Mouse (Mus musculus): ENCODE measurements at regions not wholly inside any gene's neighbourhood (a gene's known extent, or its start where the extent isn't known, plus 50 kb on each side); places are given as distances from the start of the nearest gene placed in this dataset.

- no peak for TF ChIP-seq USF1 (IDR thresholded peaks at IDR 0.05; ENCODE audit: low read depth, low read length)
- no peak for TF ChIP-seq CHD2 (IDR thresholded peaks at IDR 0.05; ENCODE audit: low read length)
- no peak for TF ChIP-seq RAD21 (IDR thresholded peaks at IDR 0.05; ENCODE audit: low read depth, low read length)
- TF ChIP-seq ZMIZ1 (IDR thresholded peaks at IDR 0.05; ENCODE audit: low read depth, low read length), result no peak
- no peak for TF ChIP-seq POLR2A (IDR thresholded peaks at IDR 0.05; ENCODE audit: low read depth, low read length)
- TF ChIP-seq MEF2A (IDR thresholded peaks at IDR 0.05; ENCODE audit: borderline replicate concordance, low read depth, low read length), result no peak
- TF ChIP-seq CHD1 (IDR thresholded peaks at IDR 0.05; ENCODE audit: low read depth, low read length), result no peak
Observed at GRCm38 (mm10) chr3:105172054-105172453, 105.4 kb downstream of the 4930564D02Rik start.
